ENCODE assay signal across 27 mouse cellular contexts in the genomic region with DNA sequence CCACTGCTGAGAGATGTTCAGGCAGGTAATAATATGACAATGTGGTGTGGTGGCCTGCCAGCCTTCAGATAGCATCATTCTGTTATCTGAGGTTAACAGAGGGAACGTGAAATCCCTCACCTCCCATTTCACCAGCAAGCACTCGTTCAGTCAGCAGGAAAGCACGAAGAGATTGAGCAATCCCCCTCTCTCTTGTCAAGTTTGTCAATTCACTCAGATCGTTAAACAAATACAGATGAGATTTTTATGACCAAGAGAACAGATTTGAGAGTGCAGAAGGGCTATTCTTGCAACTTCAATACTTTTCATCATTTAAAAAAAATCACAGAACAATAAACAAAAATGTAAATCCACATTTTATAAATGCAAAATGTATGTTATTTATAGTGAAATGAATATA.
DNase-seq lines count a peak whose midpoint lies in the region; ATAC-seq and TF ChIP-seq lines count a peak whose summit lies in the region.
"Had no signal": no experiment of that assay in that cellular context is flagged by ENCODE, and none has a peak within 500 bp of the region (broad histone marks: within the 10 kb centered on the region; RNA-seq: fewer than 3 reads in every experiment).

No protein-coding gene starts in this region.

- H3K36me3 ChIP-seq in lung, embryonic 15.5 days = no peaks in the 10 kb centered on the region
- H3K36me3 ChIP-seq: forebrain, embryonic 10.5 days; heart, embryonic 10.5 days; heart, embryonic 13.5 days had no signal

- WGBS in lung, embryonic 15.5 days = 13% methylated on average over 4 of the region's 4 CpGs
- 21% methylated on average over 4 of the region's 4 CpGs for WGBS in lung, adult 2 months

- ATAC-seq in lung, embryonic 15.5 days (ENCODE audit: borderline replicate concordance, extremely low read depth, low FRiP score, low TSS enrichment) = 0 out of 2 replicates have a peak, but pooled peaks have one; percentile 49
- ATAC-seq: CD4-positive, CD25-positive, alpha-beta regulatory T cell, adult 4 months; forebrain, embryonic 13.5 days; forebrain, embryonic 16.5 days; hindbrain, postnatal 0 days; Patski had no signal

- H3K4me3 ChIP-seq in lung, embryonic 15.5 days = no peak overlapping the region
- no peak overlapping the region for H3K4me3 ChIP-seq in lung, adult 2 months (replicated peaks; ENCODE audit: extremely low read depth, low read depth, low read length)
- H3K4me3 ChIP-seq: forebrain, embryonic 10.5 days; forebrain, embryonic 13.5 days; heart, adult 2 months; heart, embryonic 10.5 days; heart, embryonic 13.5 days had no signal

- H3K4me2 ChIP-seq in lung, embryonic 15.5 days = no peak overlapping the region
- H3K4me2 ChIP-seq: forebrain, embryonic 13.5 days; heart, embryonic 13.5 days; hindbrain, embryonic 14.5 days had no signal

- no peak for DNase-seq in lung, adult 2 months
- peak; percentile 3 for DNase-seq in urinary bladder, postnatal 14 days (ENCODE audit: low spot score)
- DNase-seq in urinary bladder, adult 2 months (ENCODE audit: low spot score) = no peak
- DNase-seq in lung, postnatal 25 days (ENCODE audit: low spot score) = peak; percentile 23
- no peak for DNase-seq in ovary, postnatal 36 days (ENCODE audit: low spot score)
- DNase-seq in layer of hippocampus, postnatal 36 days = no peak
- DNase-seq: adrenal gland, adult 2 months; adrenal gland, postnatal 25 days; cerebellum, adult 11-12 months; cerebellum, adult 8-10 months; cerebellum, postnatal 10 days; cerebellum, postnatal 36 days; gastrocnemius, postnatal 10 days; gastrocnemius, postnatal 36 days; heart, adult 2 months; heart, postnatal 14 days; heart, postnatal 4 days had no signal

- H3K27ac ChIP-seq in lung, embryonic 15.5 days = no peak overlapping the region
- H3K27ac ChIP-seq: forebrain, embryonic 10.5 days; forebrain, embryonic 13.5 days; heart, adult 2 months; heart, embryonic 10.5 days; heart, embryonic 13.5 days; hindbrain, embryonic 14.5 days; hindbrain, postnatal 0 days had no signal

- no peak overlapping the region for H3K9ac ChIP-seq in lung, embryonic 15.5 days
- H3K9ac ChIP-seq: forebrain, embryonic 13.5 days; heart, embryonic 13.5 days; hindbrain, embryonic 14.5 days had no signal

- no peak for TF ChIP-seq CTCF in lung, adult 2 months (IDR thresholded peaks at IDR 0.05; ENCODE audit: insufficient read depth, low read length)

- H3K9me3 ChIP-seq in lung, embryonic 15.5 days = no peaks in the 10 kb centered on the region
- H3K9me3 ChIP-seq: forebrain, embryonic 10.5 days; forebrain, embryonic 13.5 days; heart, embryonic 10.5 days; heart, embryonic 13.5 days had no signal

- H3K4me1 ChIP-seq in lung, embryonic 15.5 days = peaks cover 15% of the 10 kb centered on the region; the same call in 1 of the 2 replicates
- no peaks in the 10 kb centered on the region for H3K4me1 ChIP-seq in lung, adult 2 months (ENCODE audit: control insufficient read depth, insufficient read depth, low read length)
- H3K4me1 ChIP-seq: heart, embryonic 10.5 days; heart, embryonic 13.5 days had no signal

- H3K27me3 ChIP-seq in lung, embryonic 15.5 days = no peaks in the 10 kb centered on the region
- H3K27me3 ChIP-seq: forebrain, embryonic 13.5 days; heart, embryonic 13.5 days; Patski had no signal

- TF ChIP-seq POLR2A in lung, adult 2 months (IDR thresholded peaks at IDR 0.05; ENCODE audit: borderline replicate concordance, extremely low read depth, low read depth, low read length) = no peak

Comparison
In these comparisons a context has a peak if more than half of its experiments do, and no peak if none do; other contexts are left out.
1. DNase-seq: peak in urinary bladder, postnatal 14 days (single experiment) and lung, postnatal 25 days (single experiment); none in lung, adult 2 months (single experiment), urinary bladder, adult 2 months (single experiment), ovary, postnatal 36 days (single experiment) and layer of hippocampus, postnatal 36 days (0 of 2).